In genomic region chr5:117115836-117116366, GRCm38 (mm10) we compare ENCODE assay signal across 8 mouse cellular contexts. TPM values are rescaled to one million over a fixed set of nuclear protein-coding genes. Genes with fewer than 3 reads are reported as not detected.
DNase-seq lines count a peak whose midpoint lies in the region; ATAC-seq lines count a peak whose summit lies in the region.

Gene Suds3, minus strand, starts transcription at chr5:117116113.

- peaks cover 5% of the 10 kb centered on the region for H3K4me1 ChIP-seq in forebrain, embryonic 11.5 days (replicated peaks; ENCODE audit: control insufficient read depth, insufficient read depth, low read length)
- H3K4me1 ChIP-seq in heart, embryonic 16.5 days (ENCODE audit: control insufficient read depth, insufficient read depth, low read length), result peaks cover 10% of the 10 kb centered on the region
- peaks cover 40% of the 10 kb centered on the region for H3K4me1 ChIP-seq in liver, embryonic 15.5 days (replicated peaks)
- H3K4me1 ChIP-seq in neural tube, embryonic 12.5 days, result peaks cover 9% of the 10 kb centered on the region

- DNase-seq in c-Kit-positive CD71-negative TER-119-negative erythroid progenitor cells, embryonic 14.5 days (ENCODE audit: low read depth), result peak; percentile 84
- DNase-seq in forebrain, embryonic 11.5 days (ENCODE audit: low spot score), result peak; percentile 98
- peak; percentile 96 to 97 for DNase-seq in kidney, postnatal 36 days
- DNase-seq in telencephalon, adult 2 months (ENCODE audit: low read depth, low spot score), result peak; percentile 69

- peak within 1 kb of the TSS; percentile 76 for H3K27ac ChIP-seq in forebrain, embryonic 11.5 days (ENCODE audit: low read depth, low read length)
- peak within 1 kb of the TSS; percentile 81 for H3K27ac ChIP-seq in heart, embryonic 16.5 days (ENCODE audit: low read length)
- H3K27ac ChIP-seq in liver, embryonic 15.5 days (replicated peaks), result peak within 1 kb of the TSS; percentile 91
- H3K27ac ChIP-seq in neural tube, embryonic 12.5 days, result peak within 1 kb of the TSS; percentile 50; the same call in 1 of the 2 replicates

- peak; percentile 67 for ATAC-seq in CD4-positive, CD25-positive, alpha-beta regulatory T cell, adult 4 months
- peak; percentile 81 for ATAC-seq in forebrain, embryonic 11.5 days (replicated peaks; ENCODE audit: low FRiP score)
- ATAC-seq in heart, embryonic 16.5 days (replicated peaks; ENCODE audit: extremely low read depth, insufficient read depth, low FRiP score), result peak; percentile 74
- ATAC-seq in liver, embryonic 15.5 days (ENCODE audit: insufficient read depth), result peak; percentile 67
- peak; percentile 69 for ATAC-seq in neural tube, embryonic 12.5 days (ENCODE audit: low FRiP score, low read depth)

- peak within 1 kb of the TSS; percentile 94 for H3K4me3 ChIP-seq in forebrain, embryonic 11.5 days (ENCODE audit: low read depth, low read length)
- peak within 1 kb of the TSS; percentile 84 for H3K4me3 ChIP-seq in heart, embryonic 16.5 days (ENCODE audit: low read length)
- peak within 1 kb of the TSS; percentile 99 for H3K4me3 ChIP-seq in liver, embryonic 15.5 days (replicated peaks)
- peak within 1 kb of the TSS; percentile 91 for H3K4me3 ChIP-seq in neural tube, embryonic 12.5 days

- H3K9me3 ChIP-seq in forebrain, embryonic 11.5 days (ENCODE audit: control insufficient read depth, low read length), result no peaks in the 10 kb centered on the region
- no peaks in the 10 kb centered on the region for H3K9me3 ChIP-seq in heart, embryonic 16.5 days (replicated peaks; ENCODE audit: control insufficient read depth, low read length)
- no peaks in the 10 kb centered on the region for H3K9me3 ChIP-seq in liver, embryonic 15.5 days (replicated peaks)
- H3K9me3 ChIP-seq in neural tube, embryonic 12.5 days, result no peaks in the 10 kb centered on the region

- H3K27me3 ChIP-seq in forebrain, embryonic 11.5 days (ENCODE audit: control insufficient read depth, insufficient read depth, low read length), result peaks cover 1% of the 10 kb centered on the region; the same call in 1 of the 2 replicates
- H3K27me3 ChIP-seq in heart, embryonic 16.5 days (ENCODE audit: control insufficient read depth, insufficient read depth, low read length), result no peaks in the 10 kb centered on the region
- H3K27me3 ChIP-seq in liver, embryonic 15.5 days, result no peaks in the 10 kb centered on the region
- H3K27me3 ChIP-seq in neural tube, embryonic 12.5 days (replicated peaks), result 0 out of 2 replicates have a peak, but pooled peaks cover 3% of the 10 kb centered on the region

- H3K4me2 ChIP-seq in forebrain, embryonic 11.5 days (ENCODE audit: low read depth, low read length, severe bottlenecking), result peak within 1 kb of the TSS; percentile 93
- H3K4me2 ChIP-seq in heart, embryonic 16.5 days (ENCODE audit: low read depth, low read length), result peak within 1 kb of the TSS; percentile 88
- H3K4me2 ChIP-seq in liver, embryonic 15.5 days, result peak within 1 kb of the TSS; percentile 86
- H3K4me2 ChIP-seq in neural tube, embryonic 12.5 days (replicated peaks), result peak within 1 kb of the TSS; percentile 81

- WGBS in forebrain, embryonic 11.5 days, result under 1% methylated on average over 51 of the region's 59 CpGs
- under 1% methylated on average over 59 of the region's 59 CpGs for WGBS in heart, embryonic 16.5 days
- WGBS in liver, embryonic 15.5 days (ENCODE audit: insufficient replicate concordance), result under 1% methylated on average over 59 of the region's 59 CpGs
- WGBS in neural tube, embryonic 12.5 days, result under 1% methylated on average over 58 of the region's 59 CpGs

- H3K36me3 ChIP-seq in forebrain, embryonic 11.5 days (ENCODE audit: control insufficient read depth, insufficient read depth, low read length), result no peaks in the 10 kb centered on the region; the same call in 1 of the 2 replicates
- peaks cover 17% of the 10 kb centered on the region for H3K36me3 ChIP-seq in heart, embryonic 16.5 days (ENCODE audit: control insufficient read depth, insufficient read depth)
- peaks cover 30% of the 10 kb centered on the region for H3K36me3 ChIP-seq in liver, embryonic 15.5 days (replicated peaks)
- H3K36me3 ChIP-seq in neural tube, embryonic 12.5 days, result peaks cover 27% of the 10 kb centered on the region

- peak within 1 kb of the TSS; percentile 86 for H3K9ac ChIP-seq in forebrain, embryonic 11.5 days (ENCODE audit: low read length)
- H3K9ac ChIP-seq in heart, embryonic 16.5 days (ENCODE audit: low read length), result peak within 1 kb of the TSS; percentile 82
- H3K9ac ChIP-seq in liver, embryonic 15.5 days, result peak within 1 kb of the TSS; percentile 94
- H3K9ac ChIP-seq in neural tube, embryonic 12.5 days, result peak within 1 kb of the TSS; percentile 90

RNA-seq across cellular contexts. Expression of gene Suds3, which starts in this region (rescaled TPM):
- 10 to 100 TPM; 10.7 to 13.2 TPM for polyA plus RNA-seq in CD4-positive, CD25-positive, alpha-beta regulatory T cell, adult 4 months (2017; shearing (Covaris generic))
- 51.8 and 52.1 TPM in 2 replicates for polyA plus RNA-seq in forebrain, embryonic 11.5 days (2014; fragmentation: Nextera tagmentation; extraction: Ambion mirVana)
- polyA plus RNA-seq in heart, embryonic 16.5 days (2015; fragmentation: Nextera tagmentation; extraction: Ambion mirVana), result 56.1 and 58.2 TPM in 2 replicates
- polyA plus RNA-seq in liver, embryonic 15.5 days (2015; fragmentation: Nextera tagmentation; extraction: Ambion mirVana), result 30.7 and 31.7 TPM in 2 replicates
- 109 and 112 TPM in 2 replicates for polyA plus RNA-seq in neural tube, embryonic 12.5 days (2016; fragmentation: Nextera tagmentation; extraction: Ambion mirVana)

Comparison
In these comparisons a context has a peak if more than half of its experiments do, and no peak if none do; other contexts are left out.
1. Peak in every context shown above with its lines: DNase-seq, ATAC-seq, H3K4me3 ChIP-seq and H3K27ac ChIP-seq.